Mouse (Mus musculus): ENCODE measurements around the gene Klf8.
A peak's percentile ranks its signal among the peaks of the same experiment; 100 is the strongest.
"Not testable (repeated sequence)": the region's sequence is repeated elsewhere in the genome, so short reads cannot be mapped to it uniquely, and the experiment has no call there.

The Klf8 gene

GRCm38 (mm10) chrX:153237304-153237919 is at the start of gene Klf8:
Gene Klf8 (plus strand): TSS chrX:153237466.
- Histone ChIP-seq H3K4me3 (replicated peaks; ENCODE audit: low read length) (peak within 1 kb of the TSS; percentile 84), H3K36me3 (ENCODE audit: insufficient read depth, low read length) (no peaks in the 10 kb centered on the region), H3K9me3 (ENCODE audit: low read length) (no peaks in the 10 kb centered on the region), H3K4me1 (replicated peaks; ENCODE audit: low read depth, low read length) (peaks cover 39% of the 10 kb centered on the region), H3K27me3 (ENCODE audit: insufficient read depth, low read length) (no peaks in the 10 kb centered on the region)
- no peak for TF ChIP-seq CTCF (conservative IDR thresholded peaks at IDR 0.05; ENCODE audit: low read length)
- TF ChIP-seq NANOG (IDR thresholded peaks at IDR 0.05; ENCODE audit: borderline replicate concordance, low read length), result no peak
- no peak for TF ChIP-seq POU5F1 (IDR thresholded peaks at IDR 0.05; ENCODE audit: borderline replicate concordance, low read length)

- not testable (repeated sequence) for H3K4me1 ChIP-seq (replicated peaks; ENCODE audit: low read depth, low read length); H3K36me3 ChIP-seq (ENCODE audit: insufficient read depth, low read length); H3K4me3 ChIP-seq (replicated peaks; ENCODE audit: low read length); H3K27me3 ChIP-seq (ENCODE audit: insufficient read depth, low read length)
- peaks cover 12% of the 10 kb centered on the region for H3K9me3 ChIP-seq (ENCODE audit: low read length)
Measured at GRCm38 (mm10) chrX:153199185-153199584, 38.1 kb upstream of the Klf8 start.

- Histone ChIP-seq H3K4me1 (replicated peaks; ENCODE audit: low read depth, low read length) (peaks cover 10% of the 10 kb centered on the region), H3K27me3 (ENCODE audit: insufficient read depth, low read length) (no peaks in the 10 kb centered on the region)
Measured at GRCm38 (mm10) chrX:153211101-153211500, 26.2 kb upstream of the Klf8 start.

GRCm38 (mm10) chrX:153231240-153231639 is 6.0 kb upstream of the Klf8 start:
- Histone ChIP-seq H3K4me3 (replicated peaks; ENCODE audit: low read length) (no peak overlapping the region), H3K9me3 (ENCODE audit: low read length) (no peaks in the 10 kb centered on the region), H3K36me3 (ENCODE audit: insufficient read depth, low read length) (no peaks in the 10 kb centered on the region), H3K4me1 (replicated peaks; ENCODE audit: low read depth, low read length) (peaks cover 12% of the 10 kb centered on the region), H3K27me3 (ENCODE audit: insufficient read depth, low read length) (no peaks in the 10 kb centered on the region)
- no peak for TF ChIP-seq POU5F1 (IDR thresholded peaks at IDR 0.05; ENCODE audit: borderline replicate concordance, low read length)
- no peak for TF ChIP-seq CTCF (conservative IDR thresholded peaks at IDR 0.05; ENCODE audit: low read length)
- TF ChIP-seq NANOG (IDR thresholded peaks at IDR 0.05; ENCODE audit: borderline replicate concordance, low read length), result no peak

More at GRCm38 (mm10) chrX:153211101-153211500, 26.2 kb upstream of the Klf8 start:
- Histone ChIP-seq H3K9me3 (ENCODE audit: low read length) (no peaks in the 10 kb centered on the region), H3K36me3 (ENCODE audit: insufficient read depth, low read length) (no peaks in the 10 kb centered on the region), H3K4me3 (replicated peaks; ENCODE audit: low read length) (no peak overlapping the region)
- TF ChIP-seq POU5F1 (IDR thresholded peaks at IDR 0.05; ENCODE audit: borderline replicate concordance, low read length) (no peak), NANOG (IDR thresholded peaks at IDR 0.05; ENCODE audit: borderline replicate concordance, low read length) (no peak), CTCF (conservative IDR thresholded peaks at IDR 0.05; ENCODE audit: low read length) (no peak)

- Histone ChIP-seq H3K27me3 (ENCODE audit: insufficient read depth, low read length) (no peaks in the 10 kb centered on the region), H3K4me3 (replicated peaks; ENCODE audit: low read length) (peak overlapping the region; percentile 33), H3K9me3 (ENCODE audit: low read length) (no peaks in the 10 kb centered on the region), H3K4me1 (replicated peaks; ENCODE audit: low read depth, low read length) (peaks cover 20% of the 10 kb centered on the region), H3K36me3 (ENCODE audit: insufficient read depth, low read length) (no peaks in the 10 kb centered on the region)
- TF ChIP-seq NANOG (IDR thresholded peaks at IDR 0.05; ENCODE audit: borderline replicate concordance, low read length) (no peak), POU5F1 (IDR thresholded peaks at IDR 0.05; ENCODE audit: borderline replicate concordance, low read length) (no peak), CTCF (conservative IDR thresholded peaks at IDR 0.05; ENCODE audit: low read length) (no peak)
Measured at GRCm38 (mm10) chrX:153233255-153233654, 4.0 kb upstream of the Klf8 start.

GRCm38 (mm10) chrX:153237920-153238504 is 746 bp downstream of the Klf8 start:
- Histone ChIP-seq H3K4me1 (replicated peaks; ENCODE audit: low read depth, low read length) (peaks cover 39% of the 10 kb centered on the region), H3K36me3 (ENCODE audit: insufficient read depth, low read length) (no peaks in the 10 kb centered on the region), H3K27me3 (ENCODE audit: insufficient read depth, low read length) (no peaks in the 10 kb centered on the region), H3K4me3 (replicated peaks; ENCODE audit: low read length) (peak overlapping the region; percentile 84), H3K9me3 (ENCODE audit: low read length) (no peaks in the 10 kb centered on the region)
- TF ChIP-seq NANOG (IDR thresholded peaks at IDR 0.05; ENCODE audit: borderline replicate concordance, low read length), result no peak
- TF ChIP-seq POU5F1 (IDR thresholded peaks at IDR 0.05; ENCODE audit: borderline replicate concordance, low read length), result no peak
- no peak for TF ChIP-seq CTCF (conservative IDR thresholded peaks at IDR 0.05; ENCODE audit: low read length)

- TF ChIP-seq POU5F1 (IDR thresholded peaks at IDR 0.05; ENCODE audit: borderline replicate concordance, low read length) (no peak), CTCF (conservative IDR thresholded peaks at IDR 0.05; ENCODE audit: low read length) (no peak), NANOG (IDR thresholded peaks at IDR 0.05; ENCODE audit: borderline replicate concordance, low read length) (no peak)
- H3K27me3 ChIP-seq (ENCODE audit: insufficient read depth, low read length), result no peaks in the 10 kb centered on the region
- no peak overlapping the region for H3K4me3 ChIP-seq (replicated peaks; ENCODE audit: low read length)
- H3K9me3 ChIP-seq (ENCODE audit: low read length), result no peaks in the 10 kb centered on the region
- 0 out of 2 replicates have a peak, but pooled peaks cover 6% of the 10 kb centered on the region for H3K4me1 ChIP-seq (replicated peaks; ENCODE audit: low read depth, low read length)
- 0 out of 2 replicates have a peak, but pooled peaks cover 3% of the 10 kb centered on the region for H3K36me3 ChIP-seq (ENCODE audit: insufficient read depth, low read length)
Measured at GRCm38 (mm10) chrX:153254256-153254655, 17.0 kb downstream of the Klf8 start.

- H3K4me3 ChIP-seq (replicated peaks; ENCODE audit: low read length), result no peak overlapping the region
- TF ChIP-seq POU5F1 (IDR thresholded peaks at IDR 0.05; ENCODE audit: borderline replicate concordance, low read length), result no peak
- H3K36me3 ChIP-seq (ENCODE audit: insufficient read depth, low read length), result 0 out of 2 replicates have a peak, but pooled peaks cover 3% of the 10 kb centered on the region
- H3K9me3 ChIP-seq (ENCODE audit: low read length), result no peaks in the 10 kb centered on the region
- 0 out of 2 replicates have a peak, but pooled peaks cover 6% of the 10 kb centered on the region for H3K4me1 ChIP-seq (replicated peaks; ENCODE audit: low read depth, low read length)
- H3K27me3 ChIP-seq (ENCODE audit: insufficient read depth, low read length), result no peaks in the 10 kb centered on the region
Measured at GRCm38 (mm10) chrX:153255504-153255903, 18.2 kb downstream of the Klf8 start.

- TF ChIP-seq NANOG (IDR thresholded peaks at IDR 0.05; ENCODE audit: borderline replicate concordance, low read length) (peak; percentile 37; the same call in 1 of the 2 replicates), CTCF (conservative IDR thresholded peaks at IDR 0.05; ENCODE audit: low read length) (no peak), POU5F1 (IDR thresholded peaks at IDR 0.05; ENCODE audit: borderline replicate concordance, low read length) (peak; percentile 79; the same call in 1 of the 2 replicates)
- Histone ChIP-seq H3K4me1 (replicated peaks; ENCODE audit: low read depth, low read length) (peaks cover 29% of the 10 kb centered on the region), H3K27me3 (ENCODE audit: insufficient read depth, low read length) (no peaks in the 10 kb centered on the region), H3K9me3 (ENCODE audit: low read length) (no peaks in the 10 kb centered on the region), H3K4me3 (replicated peaks; ENCODE audit: low read length) (peak overlapping the region; percentile 45; the same call in 1 of the 2 replicates), H3K36me3 (ENCODE audit: insufficient read depth, low read length) (no peaks in the 10 kb centered on the region)
Measured at GRCm38 (mm10) chrX:153282185-153282584, 44.9 kb downstream of the Klf8 start.

Data from E14TG2a.4 (cell line).